Mouse (Mus musculus): ENCODE results near the gene Gripap1.
"Not testable (repeated sequence)": the region's sequence is repeated elsewhere in the genome, so short reads cannot be mapped to it uniquely, and the experiment has no call there.

The Gripap1 gene

GRCm38 (mm10) chrX:7778450-7779244 is 10.9 kb upstream of the Gripap1 start:
- DNase-seq (ENCODE audit: low read depth, low spot score) = no peak

- DNase-seq (ENCODE audit: low read depth, low spot score) = no peak
These were observed 10.3 kb upstream of the Gripap1 start for GRCm38 (mm10) chrX:7779294-7779693.

GRCm38 (mm10) chrX:7782603-7783092 is 6.9 kb upstream of the Gripap1 start:
- DNase-seq (ENCODE audit: low read depth, low spot score) = no peak

- DNase-seq (ENCODE audit: low read depth, low spot score) = peak; percentile 15
These were observed 744 bp downstream of the Gripap1 start for GRCm38 (mm10) chrX:7790309-7790708.

GRCm38 (mm10) chrX:7793361-7793760 is 3.8 kb downstream of the Gripap1 start:
- DNase-seq (ENCODE audit: low read depth, low spot score) = peak; percentile 60

- peak; percentile 49 for DNase-seq (ENCODE audit: low read depth, low spot score)
These were observed 5.5 kb downstream of the Gripap1 start for GRCm38 (mm10) chrX:7795016-7795415.

- no peak for DNase-seq (ENCODE audit: low read depth, low spot score)
These were observed 7.8 kb downstream of the Gripap1 start for GRCm38 (mm10) chrX:7797327-7797726.

- DNase-seq (ENCODE audit: low read depth, low spot score) = not testable (repeated sequence)
These were observed 12.6 kb downstream of the Gripap1 start for GRCm38 (mm10) chrX:7802157-7802556.

GRCm38 (mm10) chrX:7815016-7815415 is 25.5 kb downstream of the Gripap1 start:
- DNase-seq (ENCODE audit: low read depth, low spot score) = peak; percentile 23

- peak; percentile 85 for DNase-seq (ENCODE audit: low read depth, low spot score)
These were observed 32.6 kb downstream of the Gripap1 start, which contains the start of gene Kcnd1 for GRCm38 (mm10) chrX:7821865-7822779. Gene Kcnd1 (plus strand): TSS chrX:7822289.

- no peak for DNase-seq (ENCODE audit: low read depth, low spot score)
These were observed 47.6 kb downstream of the Gripap1 start for GRCm38 (mm10) chrX:7837146-7837545.

GRCm38 (mm10) chrX:7840842-7841162 is 51.2 kb downstream of the Gripap1 start:
- no peak for DNase-seq (ENCODE audit: low read depth, low spot score)

GRCm38 (mm10) chrX:7841163-7842162 is 51.9 kb downstream of the Gripap1 start, which contains the start of gene Otud5:
Gene Otud5 (plus strand): TSS chrX:7841364.
- DNase-seq (ENCODE audit: low read depth, low spot score) = peak; percentile 98

- no peak for DNase-seq (ENCODE audit: low read depth, low spot score)
These were observed 52.8 kb downstream of the Gripap1 start for GRCm38 (mm10) chrX:7842318-7842717.

- DNase-seq (ENCODE audit: low read depth, low spot score) = no peak
These were observed 58.3 kb downstream of the Gripap1 start for GRCm38 (mm10) chrX:7847845-7848244.

GRCm38 (mm10) chrX:7854578-7854977 is 65.0 kb downstream of the Gripap1 start:
- peak; percentile 49 for DNase-seq (ENCODE audit: low read depth, low spot score)

- DNase-seq (ENCODE audit: low read depth, low spot score) = no peak
These were observed 69.7 kb downstream of the Gripap1 start for GRCm38 (mm10) chrX:7859191-7859753.

- DNase-seq (ENCODE audit: low read depth, low spot score) = no peak
These were observed 73.6 kb downstream of the Gripap1 start for GRCm38 (mm10) chrX:7863181-7863580.

GRCm38 (mm10) chrX:7864551-7864950 is 75.0 kb downstream of the Gripap1 start:
- DNase-seq (ENCODE audit: low read depth, low spot score) = no peak

- no peak for DNase-seq (ENCODE audit: low read depth, low spot score)
These were observed 75.8 kb downstream of the Gripap1 start for GRCm38 (mm10) chrX:7865343-7865742.

GRCm38 (mm10) chrX:7865786-7866185 is 76.2 kb downstream of the Gripap1 start:
- no peak for DNase-seq (ENCODE audit: low read depth, low spot score)

Data from R1 (cell line).